Mouse (Mus musculus) erythroblast, embryonic 14.5 days (primary cell): ENCODE results near the gene Ifna5. TPM values are rescaled to one million over a fixed set of nuclear protein-coding genes. Genes with fewer than 3 reads are reported as not detected.

Experiments used
- H3K27me3 ChIP-seq: 2 replicates; pipeline ENCODE4 v1.6.1; 2012; ENCODE audit warnings: inconsistent platforms; ENCODE audit not compliant: control insufficient read depth
- H3K36me3 ChIP-seq: 2 replicates; pipeline ENCODE4 v1.6.1; 2012; ENCODE audit warnings: mild to moderate bottlenecking, inconsistent platforms; ENCODE audit not compliant: control insufficient read depth
- H3K4me1 ChIP-seq: 2 replicates; pipeline ENCODE4 v1.6.1; 2012; ENCODE audit warnings: inconsistent platforms; ENCODE audit not compliant: control insufficient read depth
- H3K4me3 ChIP-seq: replicated peaks from 2 replicates; pipeline ENCODE3; 2012; ENCODE audit warnings: moderate library complexity, mild to moderate bottlenecking, inconsistent platforms
- H3K9me3 ChIP-seq: 2 replicates; pipeline ENCODE4 v1.6.1; 2012; ENCODE audit warnings: low read length, inconsistent platforms, mixed read lengths; ENCODE audit not compliant: control insufficient read depth
- GATA1 ChIP-seq: IDR thresholded peaks from 2 replicates; pipeline ENCODE4 v1.6.1; 2012; ENCODE audit warnings: low read length, inconsistent platforms, mixed read lengths
- TAL1 ChIP-seq: IDR thresholded peaks from 3 replicates; pipeline ENCODE4 v1.6.1; 2012; ENCODE audit warnings: low read length, inconsistent platforms, mixed read lengths
- polyA plus RNA-seq: library from polyadenylated mRNA; stranded (reverse); fragments of >175 nt; gene quantifications from 2 replicates; pipeline ENCODE4 v1.2.3, GENCODE M21; 2012

Gene Ifna5
- polyA plus RNA-seq, 1 experiment = not detected

GRCm38 (mm10) chr4:88851026-88851763, 15.9 kb downstream of the Ifna5 start:
- no peaks in the 10 kb centered on the region for H3K36me3 ChIP-seq
- no peak overlapping the region for H3K4me3 ChIP-seq
- no peaks in the 10 kb centered on the region for H3K9me3 ChIP-seq
- H3K4me1 ChIP-seq = no peaks in the 10 kb centered on the region
- no peaks in the 10 kb centered on the region for H3K27me3 ChIP-seq
- no peak for TF ChIP-seq GATA1
- no peak for TF ChIP-seq TAL1

GRCm38 (mm10) chr4:88859214-88859613, 23.9 kb downstream of the Ifna5 start:
- H3K4me1 ChIP-seq = no peaks in the 10 kb centered on the region
- H3K27me3 ChIP-seq = peaks cover 24% of the 10 kb centered on the region
- TF ChIP-seq GATA1 (no peak), TAL1 (no peak)
- no peaks in the 10 kb centered on the region for H3K9me3 ChIP-seq
- no peak overlapping the region for H3K4me3 ChIP-seq
- H3K36me3 ChIP-seq = no peaks in the 10 kb centered on the region

GRCm38 (mm10) chr4:88863309-88863708, 28.0 kb downstream of the Ifna5 start:
- no peak for TF ChIP-seq GATA1
- TF ChIP-seq TAL1 = no peak
- no peaks in the 10 kb centered on the region for H3K36me3 ChIP-seq
- H3K9me3 ChIP-seq = no peaks in the 10 kb centered on the region
- H3K27me3 ChIP-seq = peaks cover 48% of the 10 kb centered on the region
- peaks cover 10% of the 10 kb centered on the region for H3K4me1 ChIP-seq
- H3K4me3 ChIP-seq = no peak overlapping the region

GRCm38 (mm10) chr4:88864599-88864998, 29.3 kb downstream of the Ifna5 start:
- TF ChIP-seq GATA1 = no peak
- TF ChIP-seq TAL1 = no peak
- Histone ChIP-seq H3K4me1 (peaks cover 12% of the 10 kb centered on the region), H3K9me3 (no peaks in the 10 kb centered on the region), H3K36me3 (no peaks in the 10 kb centered on the region), H3K27me3 (peaks cover 48% of the 10 kb centered on the region), H3K4me3 (no peak overlapping the region)

- H3K4me1 ChIP-seq = peaks cover 12% of the 10 kb centered on the region
- H3K27me3 ChIP-seq = peaks cover 48% of the 10 kb centered on the region
- no peaks in the 10 kb centered on the region for H3K36me3 ChIP-seq
- H3K4me3 ChIP-seq = no peak overlapping the region
- H3K9me3 ChIP-seq = no peaks in the 10 kb centered on the region
- TF ChIP-seq TAL1 (no peak), GATA1 (no peak)
Observed at GRCm38 (mm10) chr4:88865011-88865569, 29.8 kb downstream of the Ifna5 start.

GRCm38 (mm10) chr4:88867366-88867925, 32.1 kb downstream of the Ifna5 start:
- H3K36me3 ChIP-seq = no peaks in the 10 kb centered on the region
- H3K27me3 ChIP-seq = peaks cover 41% of the 10 kb centered on the region
- TF ChIP-seq TAL1 = no peak
- H3K4me1 ChIP-seq = peaks cover 12% of the 10 kb centered on the region
- peak overlapping the region; percentile 71 for H3K4me3 ChIP-seq
- no peaks in the 10 kb centered on the region for H3K9me3 ChIP-seq

GRCm38 (mm10) chr4:88867926-88868911, 32.9 kb downstream of the Ifna5 start:
- no peaks in the 10 kb centered on the region for H3K36me3 ChIP-seq
- no peaks in the 10 kb centered on the region for H3K9me3 ChIP-seq
- peaks cover 12% of the 10 kb centered on the region for H3K4me1 ChIP-seq
- TF ChIP-seq TAL1 (no peak), GATA1 (no peak)
- H3K27me3 ChIP-seq = peaks cover 34% of the 10 kb centered on the region
- peak overlapping the region; percentile 71 for H3K4me3 ChIP-seq

- Histone ChIP-seq H3K4me1 (peaks cover 31% of the 10 kb centered on the region), H3K36me3 (no peaks in the 10 kb centered on the region)
Observed at GRCm38 (mm10) chr4:88872691-88873090, 37.4 kb downstream of the Ifna5 start.

More at GRCm38 (mm10) chr4:88872691-88873090, 37.4 kb downstream of the Ifna5 start:
- Histone ChIP-seq H3K4me3 (no peak overlapping the region), H3K27me3 (no peaks in the 10 kb centered on the region; the same call in 1 of the 2 replicates), H3K9me3 (no peaks in the 10 kb centered on the region)
- no peak for TF ChIP-seq GATA1
- no peak for TF ChIP-seq TAL1
